Mouse (Mus musculus): Measurements from ENCODE around the gene Gm20721. TPM values are rescaled to one million over a fixed set of nuclear protein-coding genes. Genes with fewer than 3 reads are reported as not detected.

The Gm20721 gene
- polyA plus RNA-seq, 1 experiment, result 2.9 TPM

GRCm38 (mm10) chr2:174312661-174313060, 33.9 kb downstream of the Gm20721 start:
- no peak for TF ChIP-seq MYOD1 (IDR thresholded peaks at IDR 0.05; ENCODE audit: control insufficient read depth, insufficient read length, low read depth)
- TF ChIP-seq FOSL1 (IDR thresholded peaks at IDR 0.05; ENCODE audit: insufficient read depth, low read length, poor library complexity, severe bottlenecking), result no peak
- TF ChIP-seq MAX (IDR thresholded peaks at IDR 0.05), result no peak
- TF ChIP-seq CEBPB (IDR thresholded peaks at IDR 0.05; ENCODE audit: low read depth), result no peak
- TF ChIP-seq USF1 (IDR thresholded peaks at IDR 0.05; ENCODE audit: low read depth), result no peak
- TF ChIP-seq CTCF (IDR thresholded peaks at IDR 0.05; ENCODE audit: control insufficient read depth, insufficient read depth, insufficient read length), result no peak
- TF ChIP-seq MYOG (IDR thresholded peaks at IDR 0.05; ENCODE audit: control insufficient read depth, extremely low read depth, insufficient read length), result no peak
- Histone ChIP-seq H3K36me3 (ENCODE audit: control insufficient read depth, insufficient read depth) (no peaks in the 10 kb centered on the region), H3K4me3 (ENCODE audit: insufficient read depth, poor library complexity, severe bottlenecking) (no peak overlapping the region), H3ac (ENCODE audit: control insufficient read depth, insufficient read length, low read depth) (no peak overlapping the region), H3K27me3 (ENCODE audit: control insufficient read depth, insufficient read depth, insufficient read length) (no peaks in the 10 kb centered on the region), H3K79me2 (ENCODE audit: control insufficient read depth, insufficient read depth) (no peaks in the 10 kb centered on the region), H3K79me3 (ENCODE audit: low read depth) (no peaks in the 10 kb centered on the region)

DNA sequence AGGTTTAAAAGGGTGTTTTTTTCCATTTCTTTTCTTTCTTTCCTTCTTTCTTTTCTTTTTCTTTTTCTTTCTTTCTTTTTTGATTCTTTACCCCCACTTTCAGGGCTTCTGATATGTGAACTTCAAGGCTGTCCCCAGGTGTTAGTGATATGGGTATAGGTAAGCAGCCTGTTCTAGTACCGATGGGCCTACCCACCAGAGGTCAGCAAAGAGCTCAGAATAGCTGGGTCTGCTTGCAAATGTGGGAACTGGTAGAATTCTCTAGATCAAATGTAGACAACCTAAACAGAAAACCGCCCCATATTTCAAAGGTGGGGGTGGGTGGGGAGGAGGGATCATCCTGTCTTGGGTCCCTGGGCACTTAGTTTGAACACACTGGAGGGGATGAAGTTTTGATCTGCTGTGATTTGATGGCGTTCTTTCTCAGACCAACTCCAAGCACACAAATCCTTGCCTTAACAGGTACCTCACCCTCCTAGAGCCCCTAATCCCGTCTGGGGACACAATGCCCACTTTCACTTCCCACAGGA, 34.3 kb downstream of the Gm20721 start:
- no peak overlapping the region for H3ac ChIP-seq (ENCODE audit: control insufficient read depth, insufficient read length, low read depth)
- no peak overlapping the region for H3K4me3 ChIP-seq (ENCODE audit: insufficient read depth, poor library complexity, severe bottlenecking)
- no peak for TF ChIP-seq FOSL1 (IDR thresholded peaks at IDR 0.05; ENCODE audit: insufficient read depth, low read length, poor library complexity, severe bottlenecking)
- TF ChIP-seq CTCF (IDR thresholded peaks at IDR 0.05; ENCODE audit: control insufficient read depth, insufficient read depth, insufficient read length), result peak; percentile 47
- TF ChIP-seq CEBPB (IDR thresholded peaks at IDR 0.05; ENCODE audit: low read depth), result no peak
- no peaks in the 10 kb centered on the region for H3K27me3 ChIP-seq (ENCODE audit: control insufficient read depth, insufficient read depth, insufficient read length)
- H3K79me2 ChIP-seq (ENCODE audit: control insufficient read depth, insufficient read depth), result no peaks in the 10 kb centered on the region
- no peaks in the 10 kb centered on the region for H3K36me3 ChIP-seq (ENCODE audit: control insufficient read depth, insufficient read depth)
- no peaks in the 10 kb centered on the region for H3K79me3 ChIP-seq (ENCODE audit: low read depth)

DNA sequence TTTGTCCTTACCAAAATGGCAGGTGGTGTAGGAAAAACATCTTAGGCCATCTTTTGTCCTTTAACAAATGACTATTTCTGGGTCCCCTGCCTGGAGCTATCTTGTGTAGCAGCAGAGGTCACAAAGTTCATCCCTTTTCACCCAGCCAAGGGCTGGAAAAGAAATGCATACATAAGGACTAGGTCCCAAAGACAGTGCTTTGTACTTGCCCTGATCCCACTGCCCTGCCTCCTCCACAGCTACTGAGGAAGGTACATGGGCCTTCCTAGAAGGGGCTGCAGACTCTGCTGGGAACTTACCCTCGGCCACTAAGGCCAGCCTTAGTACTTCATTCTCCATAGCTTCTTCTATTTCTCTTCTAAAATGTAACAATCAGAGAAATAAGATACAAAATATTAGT, 34.9 kb downstream of the Gm20721 start:
- no peak overlapping the region for H3ac ChIP-seq (ENCODE audit: control insufficient read depth, insufficient read length, low read depth)
- H3K79me2 ChIP-seq (ENCODE audit: control insufficient read depth, insufficient read depth), result no peaks in the 10 kb centered on the region
- TF ChIP-seq FOSL1 (IDR thresholded peaks at IDR 0.05; ENCODE audit: insufficient read depth, low read length, poor library complexity, severe bottlenecking) (no peak), MAX (IDR thresholded peaks at IDR 0.05) (no peak), CEBPB (IDR thresholded peaks at IDR 0.05; ENCODE audit: low read depth) (no peak), CTCF (IDR thresholded peaks at IDR 0.05; ENCODE audit: control insufficient read depth, insufficient read depth, insufficient read length) (no peak), USF1 (IDR thresholded peaks at IDR 0.05; ENCODE audit: low read depth) (no peak), MYOG (IDR thresholded peaks at IDR 0.05; ENCODE audit: control insufficient read depth, extremely low read depth, insufficient read length) (no peak), MYOD1 (IDR thresholded peaks at IDR 0.05; ENCODE audit: control insufficient read depth, insufficient read length, low read depth) (no peak)
- no peaks in the 10 kb centered on the region for H3K79me3 ChIP-seq (ENCODE audit: low read depth)
- no peak overlapping the region for H3K4me3 ChIP-seq (ENCODE audit: insufficient read depth, poor library complexity, severe bottlenecking)
- no peaks in the 10 kb centered on the region for H3K27me3 ChIP-seq (ENCODE audit: control insufficient read depth, insufficient read depth, insufficient read length)
- no peaks in the 10 kb centered on the region for H3K36me3 ChIP-seq (ENCODE audit: control insufficient read depth, insufficient read depth)

DNA sequence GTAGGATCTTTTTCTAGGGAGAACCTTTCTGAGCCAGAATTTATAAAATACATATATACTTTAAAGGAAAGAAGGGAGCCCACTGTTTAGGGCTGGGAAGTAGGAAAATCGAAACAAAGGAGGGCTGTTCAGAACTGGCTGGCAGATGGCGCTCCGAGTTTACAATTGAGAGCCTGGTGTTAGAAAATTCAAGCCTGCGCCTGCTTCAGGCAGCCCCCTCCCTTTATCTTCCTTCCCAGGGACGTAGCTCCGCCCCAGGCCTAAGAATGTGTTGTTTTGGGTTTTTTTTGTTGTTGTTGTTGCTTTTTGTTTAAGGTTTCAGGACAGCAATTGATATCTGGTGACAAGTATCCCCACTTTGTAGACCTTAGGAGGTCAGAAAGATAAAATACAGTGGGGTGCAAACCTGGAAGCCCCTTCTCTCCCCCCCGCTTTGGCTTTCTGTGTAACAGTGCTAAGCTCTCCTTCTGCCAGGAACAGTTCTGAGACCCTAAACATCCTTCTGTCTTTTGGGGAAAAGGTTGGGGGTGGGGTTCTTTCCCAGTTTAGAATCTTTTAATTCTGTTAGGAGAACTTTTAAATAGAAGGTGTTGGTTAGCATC, 35.5 kb downstream of the Gm20721 start:
- Histone ChIP-seq H3K79me2 (ENCODE audit: control insufficient read depth, insufficient read depth) (no peaks in the 10 kb centered on the region), H3ac (ENCODE audit: control insufficient read depth, insufficient read length, low read depth) (no peak overlapping the region), H3K36me3 (ENCODE audit: control insufficient read depth, insufficient read depth) (no peaks in the 10 kb centered on the region), H3K27me3 (ENCODE audit: control insufficient read depth, insufficient read depth, insufficient read length) (no peaks in the 10 kb centered on the region), H3K79me3 (ENCODE audit: low read depth) (no peaks in the 10 kb centered on the region), H3K4me3 (ENCODE audit: insufficient read depth, poor library complexity, severe bottlenecking) (no peak overlapping the region)
- TF ChIP-seq CTCF (IDR thresholded peaks at IDR 0.05; ENCODE audit: control insufficient read depth, insufficient read depth, insufficient read length) (peak; percentile 44), MYOD1 (IDR thresholded peaks at IDR 0.05; ENCODE audit: control insufficient read depth, insufficient read length, low read depth) (no peak)

- no peaks in the 10 kb centered on the region for H3K79me3 ChIP-seq (ENCODE audit: low read depth)
- no peak overlapping the region for H3K4me3 ChIP-seq (ENCODE audit: insufficient read depth, poor library complexity, severe bottlenecking)
- no peak for TF ChIP-seq MYOG (IDR thresholded peaks at IDR 0.05; ENCODE audit: control insufficient read depth, extremely low read depth, insufficient read length)
- no peak for TF ChIP-seq CTCF (IDR thresholded peaks at IDR 0.05; ENCODE audit: control insufficient read depth, insufficient read depth, insufficient read length)
- no peak for TF ChIP-seq FOSL1 (IDR thresholded peaks at IDR 0.05; ENCODE audit: insufficient read depth, low read length, poor library complexity, severe bottlenecking)
- TF ChIP-seq CEBPB (IDR thresholded peaks at IDR 0.05; ENCODE audit: low read depth), result no peak
- no peak for TF ChIP-seq MAX (IDR thresholded peaks at IDR 0.05)
- TF ChIP-seq MYOD1 (IDR thresholded peaks at IDR 0.05; ENCODE audit: control insufficient read depth, insufficient read length, low read depth), result no peak
- TF ChIP-seq USF1 (IDR thresholded peaks at IDR 0.05; ENCODE audit: low read depth), result no peak
Observed at GRCm38 (mm10) chr2:174307903-174308302, 38.6 kb downstream of the Gm20721 start.

GRCm38 (mm10) chr2:174305646-174306045, 40.9 kb downstream of the Gm20721 start:
- no peaks in the 10 kb centered on the region for H3K79me2 ChIP-seq (ENCODE audit: control insufficient read depth, insufficient read depth)
- H3K36me3 ChIP-seq (ENCODE audit: control insufficient read depth, insufficient read depth), result no peaks in the 10 kb centered on the region
- no peak overlapping the region for H3ac ChIP-seq (ENCODE audit: control insufficient read depth, insufficient read length, low read depth)
- no peaks in the 10 kb centered on the region for H3K79me3 ChIP-seq (ENCODE audit: low read depth)
- H3K4me3 ChIP-seq (ENCODE audit: insufficient read depth, poor library complexity, severe bottlenecking), result no peak overlapping the region
- H3K27me3 ChIP-seq (ENCODE audit: control insufficient read depth, insufficient read depth, insufficient read length), result no peaks in the 10 kb centered on the region
- TF ChIP-seq CTCF (IDR thresholded peaks at IDR 0.05; ENCODE audit: control insufficient read depth, insufficient read depth, insufficient read length) (no peak), MYOD1 (IDR thresholded peaks at IDR 0.05; ENCODE audit: control insufficient read depth, insufficient read length, low read depth) (no peak)

More at GRCm38 (mm10) chr2:174307903-174308302, 38.6 kb downstream of the Gm20721 start:
- no peaks in the 10 kb centered on the region for H3K79me2 ChIP-seq (ENCODE audit: control insufficient read depth, insufficient read depth)
- H3K27me3 ChIP-seq (ENCODE audit: control insufficient read depth, insufficient read depth, insufficient read length), result no peaks in the 10 kb centered on the region
- H3K36me3 ChIP-seq (ENCODE audit: control insufficient read depth, insufficient read depth), result no peaks in the 10 kb centered on the region
- H3ac ChIP-seq (ENCODE audit: control insufficient read depth, insufficient read length, low read depth), result no peak overlapping the region
